Mouse (Mus musculus): ENCODE measurements around the gene Smarcd3. TPM values are rescaled to one million over a fixed set of nuclear protein-coding genes. Genes with fewer than 3 reads are reported as not detected.

The Smarcd3 gene
- polyA plus RNA-seq, 1 experiment from 2014 or later, result 24.8 TPM

DNA sequence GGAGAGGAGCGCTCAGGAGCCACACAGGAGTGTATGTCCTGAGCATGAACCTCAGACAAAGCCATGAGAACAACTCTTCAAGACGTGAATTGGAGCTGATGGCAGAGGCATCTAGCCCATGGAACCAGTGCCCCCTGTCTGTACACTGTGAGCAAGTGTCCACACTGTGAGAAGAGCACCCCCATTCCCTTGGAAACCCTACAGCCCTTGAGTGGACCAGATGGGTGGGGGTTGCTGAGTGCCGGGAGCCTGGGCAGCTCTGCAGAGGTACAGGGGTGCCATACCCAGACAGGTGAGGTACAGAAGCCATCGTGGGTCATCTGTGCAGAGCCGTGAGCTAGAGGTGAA lies 11.9 kb downstream of the Smarcd3 start:
- 76% methylated on average over 5 of the region's 5 CpGs for WGBS
- H3K4me3 ChIP-seq, result no peak overlapping the region
- peak overlapping the region; percentile 48; the same call in 1 of the 2 replicates for H3K27ac ChIP-seq (replicated peaks)
- peaks cover 31% of the 10 kb centered on the region for H3K27me3 ChIP-seq (replicated peaks; ENCODE audit: low read depth, poor library complexity, severe bottlenecking)
- DNase-seq (ENCODE audit: low spot score), result no peak
- H3K9me3 ChIP-seq, result no peaks in the 10 kb centered on the region
- no peaks in the 10 kb centered on the region for H3K36me3 ChIP-seq (replicated peaks)
- H3K4me1 ChIP-seq, result peaks cover 16% of the 10 kb centered on the region

DNA sequence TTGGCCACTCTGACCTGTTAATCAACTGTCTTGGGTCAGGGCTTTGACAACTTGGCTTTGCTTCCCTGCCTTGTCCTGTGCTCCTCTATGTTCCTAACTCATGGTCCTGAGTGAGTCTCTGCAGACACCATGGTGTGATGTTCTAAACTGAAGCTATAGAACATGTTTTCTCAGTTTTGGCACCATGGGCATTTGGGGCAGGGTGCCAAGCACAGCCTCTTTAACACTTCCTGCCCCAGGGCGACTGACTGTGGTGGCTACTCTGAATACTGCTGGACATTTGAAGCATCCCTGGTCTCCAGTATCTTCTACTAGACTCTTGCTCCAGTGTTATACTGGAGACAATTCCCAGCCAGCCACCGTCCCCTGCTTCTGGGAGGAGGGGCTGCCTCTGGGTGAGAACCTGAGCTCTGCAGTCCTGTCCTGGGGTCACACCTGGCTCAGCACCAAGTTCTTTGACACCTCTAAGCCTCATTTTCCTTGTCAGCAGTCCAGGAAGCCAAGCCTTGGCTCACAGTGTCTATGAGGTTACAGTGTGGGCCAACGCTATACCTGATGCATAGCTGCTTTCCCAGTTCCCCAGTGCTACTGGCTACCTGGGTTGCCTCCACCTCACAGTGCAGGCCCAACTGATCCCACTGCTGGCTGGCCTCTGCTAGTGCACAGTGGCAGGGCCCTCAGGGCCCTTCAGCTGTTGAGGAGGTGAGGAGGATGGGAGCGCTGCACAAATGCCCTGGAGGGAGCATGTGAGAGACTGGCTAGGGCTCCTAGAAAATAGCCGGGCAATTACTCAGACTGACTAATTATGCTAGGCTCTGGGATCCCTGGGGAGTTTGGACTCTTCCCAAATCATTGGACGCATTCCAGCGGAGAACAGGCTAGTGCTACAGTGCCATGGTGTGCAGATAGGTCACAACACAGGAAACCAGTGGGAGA lies 12.6 kb downstream of the Smarcd3 start:
- Histone ChIP-seq H3K4me3 (no peak overlapping the region), H3K36me3 (replicated peaks) (no peaks in the 10 kb centered on the region), H3K27ac (replicated peaks) (peak overlapping the region; percentile 48; the same call in 1 of the 2 replicates), H3K27me3 (replicated peaks; ENCODE audit: low read depth, poor library complexity, severe bottlenecking) (peaks cover 37% of the 10 kb centered on the region), H3K4me1 (peaks cover 22% of the 10 kb centered on the region), H3K9me3 (no peaks in the 10 kb centered on the region)
- WGBS, result 56% methylated on average over 7 of the region's 7 CpGs
- peak; percentile 15 for DNase-seq (ENCODE audit: low spot score)

DNA sequence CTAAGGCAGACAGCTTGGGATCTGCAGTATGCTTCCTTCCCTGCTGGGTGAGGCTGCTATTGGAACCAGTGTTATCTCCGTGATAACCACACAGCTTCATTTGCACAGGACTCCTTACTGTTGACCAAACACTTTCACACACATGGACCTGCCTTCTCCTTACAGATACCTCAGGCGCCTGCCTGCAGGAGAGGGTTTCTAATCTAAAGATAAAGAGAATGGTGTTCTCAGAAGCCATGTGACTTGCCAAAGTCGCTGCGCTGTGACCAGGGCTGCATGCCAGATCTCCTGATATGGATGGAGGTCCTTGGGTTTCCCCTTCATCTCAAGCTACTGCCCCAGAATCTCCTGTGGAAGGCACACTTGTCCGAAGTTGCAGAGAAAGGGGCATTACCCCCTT lies 14.8 kb downstream of the Smarcd3 start:
- Histone ChIP-seq H3K9me3 (no peaks in the 10 kb centered on the region), H3K4me3 (no peak overlapping the region), H3K27me3 (replicated peaks; ENCODE audit: low read depth, poor library complexity, severe bottlenecking) (peaks cover 42% of the 10 kb centered on the region), H3K27ac (replicated peaks) (no peak overlapping the region), H3K36me3 (replicated peaks) (no peaks in the 10 kb centered on the region), H3K4me1 (peaks cover 45% of the 10 kb centered on the region)
- 58% methylated on average over 5 of the region's 5 CpGs for WGBS
- no peak for DNase-seq (ENCODE audit: low spot score)

DNA sequence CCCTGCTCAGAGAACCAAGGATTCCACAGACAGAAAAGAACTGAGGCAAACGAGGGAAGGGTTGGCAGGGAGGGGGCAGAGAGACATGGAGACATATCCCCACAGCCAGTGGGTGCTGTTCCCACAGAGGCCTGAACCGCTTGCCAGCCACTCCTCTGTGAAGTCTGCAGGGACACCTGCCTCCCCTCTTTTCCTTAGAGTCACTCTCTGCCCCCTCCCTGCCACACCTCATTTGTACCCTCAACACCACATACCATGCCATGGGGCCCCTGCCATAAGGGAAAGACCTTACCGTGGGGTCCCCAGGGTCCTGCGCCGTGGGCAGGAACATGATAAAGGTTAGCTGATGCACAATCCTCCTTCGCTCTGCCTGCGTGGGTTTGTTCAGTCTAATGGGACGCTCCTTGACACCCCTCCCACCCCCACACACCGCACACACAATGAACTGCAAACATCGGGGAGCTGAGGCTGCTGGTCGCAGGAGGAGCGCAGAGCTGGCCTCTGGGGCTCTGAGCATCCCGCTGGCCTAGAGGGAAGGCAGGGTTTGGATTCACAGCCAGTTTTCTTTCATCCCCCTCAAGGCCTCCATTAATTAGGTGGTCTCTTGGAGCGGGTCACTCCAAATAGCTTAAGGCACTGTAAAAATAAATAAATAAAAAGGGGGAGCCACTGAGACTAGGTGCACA lies 18.1 kb downstream of the Smarcd3 start:
- 13% methylated on average over 14 of the region's 14 CpGs for WGBS
- Histone ChIP-seq H3K9me3 (no peaks in the 10 kb centered on the region), H3K36me3 (replicated peaks) (no peaks in the 10 kb centered on the region), H3K27me3 (replicated peaks; ENCODE audit: low read depth, poor library complexity, severe bottlenecking) (peaks cover 50% of the 10 kb centered on the region), H3K27ac (replicated peaks) (peak overlapping the region; percentile 97), H3K4me1 (peaks cover 65% of the 10 kb centered on the region), H3K4me3 (peak overlapping the region; percentile 75)
- DNase-seq (ENCODE audit: low spot score), result peak; percentile 25

- Histone ChIP-seq H3K4me1 (peaks cover 72% of the 10 kb centered on the region), H3K27me3 (replicated peaks; ENCODE audit: low read depth, poor library complexity, severe bottlenecking) (peaks cover 50% of the 10 kb centered on the region)
- peak; percentile 44 for DNase-seq (ENCODE audit: low spot score)
Measured at GRCm38 (mm10) chr5:24605321-24605979, 18.8 kb downstream of the Smarcd3 start.

DNA sequence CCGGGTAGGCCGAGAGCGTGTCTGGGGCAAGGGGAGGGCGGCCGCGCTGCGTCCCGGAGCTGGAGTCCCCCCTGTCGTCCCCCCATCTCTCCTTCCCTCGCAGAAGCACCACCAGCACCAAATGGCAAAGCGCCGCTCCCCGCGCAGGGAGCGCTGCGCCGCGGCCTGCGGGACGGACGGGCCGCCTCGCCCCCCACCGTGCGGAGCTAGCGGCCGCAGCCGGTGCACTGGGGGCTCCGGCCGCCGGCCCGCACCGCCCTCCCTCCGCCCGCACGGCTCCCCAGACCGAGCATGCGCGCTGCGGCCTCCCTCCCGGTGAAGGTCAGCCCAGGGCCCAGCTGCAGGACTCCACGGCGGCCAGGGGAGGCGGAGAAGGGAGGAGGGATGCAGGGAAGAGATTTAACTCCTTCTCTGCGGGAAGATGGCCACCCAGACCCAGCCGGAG lies 19.5 kb downstream of the Smarcd3 start:
- DNase-seq (ENCODE audit: low spot score), result peak; percentile 94
- Histone ChIP-seq H3K9me3 (no peaks in the 10 kb centered on the region), H3K27me3 (replicated peaks; ENCODE audit: low read depth, poor library complexity, severe bottlenecking) (peaks cover 56% of the 10 kb centered on the region), H3K4me3 (peak overlapping the region; percentile 75), H3K36me3 (replicated peaks) (no peaks in the 10 kb centered on the region), H3K27ac (replicated peaks) (peak overlapping the region; percentile 97), H3K4me1 (peaks cover 76% of the 10 kb centered on the region)
- under 1% methylated on average over 46 of the region's 46 CpGs for WGBS

More at GRCm38 (mm10) chr5:24605321-24605979, 18.8 kb downstream of the Smarcd3 start:
- Histone ChIP-seq H3K27ac (replicated peaks) (peak overlapping the region; percentile 97), H3K9me3 (no peaks in the 10 kb centered on the region), H3K36me3 (replicated peaks) (no peaks in the 10 kb centered on the region), H3K4me3 (peak overlapping the region; percentile 75)
- WGBS, result 10% methylated on average over 6 of the region's 6 CpGs

DNA sequence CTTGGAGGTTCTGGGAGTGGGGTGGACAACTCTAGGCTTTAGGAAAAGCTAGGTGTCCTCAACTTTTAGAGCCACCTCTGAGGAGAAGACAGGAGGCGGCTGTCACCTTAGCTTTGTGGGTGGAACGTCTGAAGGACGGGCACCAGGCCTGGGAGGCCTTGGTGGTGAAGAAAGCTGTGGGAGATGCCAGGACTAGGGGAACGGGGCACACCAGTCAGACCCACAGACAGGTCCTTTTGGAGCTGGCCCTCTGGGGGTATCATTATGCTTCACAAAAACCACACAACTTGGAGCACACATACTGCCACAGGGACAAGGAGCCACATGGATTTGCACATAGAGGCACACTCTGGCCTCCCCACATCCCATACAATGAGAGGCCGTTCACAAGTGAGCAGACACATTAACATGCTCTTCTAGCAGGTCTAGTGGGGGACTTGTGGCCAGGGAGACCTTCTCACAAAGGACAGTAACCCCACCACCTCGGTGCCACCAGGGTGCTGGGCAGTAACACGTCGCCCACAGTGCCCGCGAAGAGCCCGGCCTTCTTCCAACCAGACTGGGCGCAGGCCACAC lies 20.0 kb downstream of the Smarcd3 start:
- WGBS, result 18% methylated on average over 12 of the region's 12 CpGs
- no peaks in the 10 kb centered on the region for H3K36me3 ChIP-seq (replicated peaks)
- H3K27me3 ChIP-seq (replicated peaks; ENCODE audit: low read depth, poor library complexity, severe bottlenecking), result peaks cover 57% of the 10 kb centered on the region
- peaks cover 81% of the 10 kb centered on the region for H3K4me1 ChIP-seq
- H3K4me3 ChIP-seq, result peak overlapping the region; percentile 75
- DNase-seq (ENCODE audit: low spot score), result no peak
- H3K9me3 ChIP-seq, result no peaks in the 10 kb centered on the region
- H3K27ac ChIP-seq (replicated peaks), result peak overlapping the region; percentile 97

DNA sequence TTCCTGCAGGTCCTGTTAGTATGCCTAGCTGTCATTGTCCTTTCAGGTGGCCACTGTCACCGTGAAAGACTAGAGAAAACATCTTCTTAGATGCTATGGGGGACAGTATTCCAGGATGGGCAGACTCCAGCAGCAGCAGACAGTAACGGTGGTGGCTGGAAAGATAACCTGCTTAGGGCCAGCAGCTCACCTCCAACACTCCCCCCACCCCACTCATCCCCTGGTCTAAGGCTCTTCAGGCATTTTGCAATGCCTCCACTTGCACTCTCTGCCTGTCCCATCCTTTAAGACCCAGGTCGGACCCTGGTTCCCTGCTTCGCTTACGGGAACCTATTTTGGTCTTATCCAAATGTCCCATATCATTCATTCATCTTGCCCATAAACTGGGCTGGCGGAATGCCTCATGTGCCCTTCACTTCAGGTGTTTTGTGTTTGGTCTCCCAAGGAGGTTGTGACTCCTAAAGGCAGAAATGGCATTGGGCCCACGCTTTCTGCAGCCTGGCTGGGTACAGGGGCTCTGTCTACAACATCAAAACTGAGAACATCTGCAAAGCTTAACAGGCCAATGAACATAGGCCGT lies 20.7 kb downstream of the Smarcd3 start:
- Histone ChIP-seq H3K27ac (replicated peaks) (peak overlapping the region; percentile 97), H3K4me3 (peak overlapping the region; percentile 75), H3K36me3 (replicated peaks) (no peaks in the 10 kb centered on the region), H3K27me3 (replicated peaks; ENCODE audit: low read depth, poor library complexity, severe bottlenecking) (peaks cover 58% of the 10 kb centered on the region), H3K4me1 (peaks cover 87% of the 10 kb centered on the region), H3K9me3 (no peaks in the 10 kb centered on the region)
- WGBS, result 53% methylated on average over 8 of the region's 8 CpGs
- DNase-seq (ENCODE audit: low spot score), result no peak

GRCm38 (mm10) chr5:24602751-24603343 lies 21.4 kb downstream of the Smarcd3 start:
- H3K36me3 ChIP-seq (replicated peaks), result no peaks in the 10 kb centered on the region
- H3K27me3 ChIP-seq (replicated peaks; ENCODE audit: low read depth, poor library complexity, severe bottlenecking), result peaks cover 58% of the 10 kb centered on the region
- peak overlapping the region; percentile 75 for H3K4me3 ChIP-seq
- peaks cover 94% of the 10 kb centered on the region for H3K4me1 ChIP-seq
- whole genome bisulfite sequencing, result under 1% methylated on average over 16 of the region's 16 CpGs
- H3K9me3 ChIP-seq, result no peaks in the 10 kb centered on the region
- peak; percentile 86 for DNase-seq (ENCODE audit: low spot score)
- H3K27ac ChIP-seq (replicated peaks), result peak overlapping the region; percentile 97

DNA sequence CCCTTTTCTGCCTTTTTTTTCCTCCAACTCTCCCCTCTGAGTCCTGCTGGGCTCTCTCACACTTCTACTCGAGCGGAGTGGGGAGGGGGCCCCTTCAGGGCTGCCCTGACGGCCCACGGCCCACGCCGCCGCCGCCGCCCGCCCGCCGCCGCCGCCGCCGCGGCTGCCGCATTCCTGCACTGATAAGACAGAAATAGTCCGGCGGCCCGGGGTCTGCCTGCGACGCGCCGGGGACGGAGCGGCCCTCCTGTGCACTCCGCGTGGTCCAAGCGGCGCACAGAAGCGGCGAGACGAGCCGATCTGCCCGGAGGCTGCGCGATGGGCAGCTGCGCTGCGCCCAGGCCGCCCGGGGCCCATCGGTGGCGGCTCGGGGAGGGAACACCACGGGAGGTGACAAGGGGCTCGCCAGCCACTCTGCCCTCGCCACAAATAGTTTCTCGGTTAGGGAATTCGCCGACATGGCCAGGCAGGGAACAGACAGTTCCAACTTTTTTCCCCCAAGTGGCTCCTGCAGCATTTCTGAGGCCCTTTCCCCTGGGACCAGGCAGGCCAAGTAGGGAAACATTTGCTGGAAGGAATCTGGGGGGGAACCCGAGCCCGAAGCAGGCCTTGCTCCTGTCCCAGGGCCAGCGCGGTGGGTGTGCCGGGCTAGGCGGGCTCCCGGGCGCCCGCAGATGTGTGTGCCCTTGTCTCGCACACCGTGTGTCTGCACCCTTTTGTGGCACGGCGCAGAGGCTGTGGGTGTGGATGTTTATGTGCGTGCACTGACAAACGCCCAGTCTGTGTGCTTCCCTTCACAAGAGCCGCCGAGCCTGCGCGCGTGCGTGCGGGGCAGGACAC lies 22.1 kb downstream of the Smarcd3 start:
- Histone ChIP-seq H3K27ac (replicated peaks) (peak overlapping the region; percentile 97), H3K36me3 (replicated peaks) (no peaks in the 10 kb centered on the region), H3K9me3 (no peaks in the 10 kb centered on the region), H3K4me1 (peaks cover 93% of the 10 kb centered on the region), H3K4me3 (peak overlapping the region; percentile 75), H3K27me3 (replicated peaks; ENCODE audit: low read depth, poor library complexity, severe bottlenecking) (peaks cover 53% of the 10 kb centered on the region)
- WGBS, result under 1% methylated on average over 73 of the region's 73 CpGs
- peak; percentile 88 for DNase-seq (ENCODE audit: low spot score)

Measured in embryonic facial prominence, embryonic 10.5 days (tissue).